11 mouse cellular contexts compared by ENCODE assay signal in genomic region chr12:33236344-33237049, GRCm38 (mm10).
DNase-seq lines count a peak whose midpoint lies in the region; ATAC-seq lines count a peak whose summit lies in the region.
"Had no signal": no experiment of that assay in that cellular context is flagged by ENCODE, and none has a peak within 500 bp of the region (broad histone marks: within the 10 kb centered on the region; RNA-seq: fewer than 3 reads in every experiment).

No protein-coding gene starts in this region.

- intact Hi-C loops in heart, postnatal 10 days (cut with DNase I) = no loop called here

- no peak overlapping the region for H3K9ac ChIP-seq in lung, embryonic 15.5 days
- H3K9ac ChIP-seq in neural tube, embryonic 12.5 days = no peak overlapping the region
- H3K9ac ChIP-seq: heart, embryonic 15.5 days; midbrain, embryonic 15.5 days had no signal

- H3K27me3 ChIP-seq in lung, embryonic 15.5 days = no peaks in the 10 kb centered on the region
- no peaks in the 10 kb centered on the region for H3K27me3 ChIP-seq in neural tube, embryonic 12.5 days (replicated peaks)
- H3K27me3 ChIP-seq: heart, embryonic 15.5 days; midbrain, embryonic 15.5 days had no signal

- peak overlapping the region; percentile 10; the same call in 1 of the 2 replicates for H3K4me2 ChIP-seq in lung, embryonic 15.5 days
- no peak overlapping the region for H3K4me2 ChIP-seq in neural tube, embryonic 12.5 days (replicated peaks)
- H3K4me2 ChIP-seq: heart, embryonic 15.5 days; midbrain, embryonic 15.5 days had no signal

- H3K4me3 ChIP-seq in lung, embryonic 15.5 days = no peak overlapping the region
- no peak overlapping the region for H3K4me3 ChIP-seq in neural tube, embryonic 12.5 days
- H3K4me3 ChIP-seq: heart, embryonic 15.5 days; midbrain, embryonic 15.5 days had no signal

- peaks cover 26% of the 10 kb centered on the region for H3K4me1 ChIP-seq in lung, embryonic 15.5 days
- H3K4me1 ChIP-seq in neural tube, embryonic 12.5 days = peaks cover 15% of the 10 kb centered on the region; the same call in 1 of the 2 replicates
- H3K4me1 ChIP-seq: midbrain, embryonic 15.5 days had no signal

- H3K27ac ChIP-seq in lung, embryonic 15.5 days = peak overlapping the region; percentile 58
- no peak overlapping the region for H3K27ac ChIP-seq in neural tube, embryonic 12.5 days
- H3K27ac ChIP-seq: heart, embryonic 15.5 days; midbrain, embryonic 15.5 days had no signal

- no peaks in the 10 kb centered on the region for H3K9me3 ChIP-seq in lung, embryonic 15.5 days
- no peaks in the 10 kb centered on the region for H3K9me3 ChIP-seq in neural tube, embryonic 12.5 days
- H3K9me3 ChIP-seq: heart, embryonic 15.5 days had no signal

- no peaks in the 10 kb centered on the region for H3K36me3 ChIP-seq in lung, embryonic 15.5 days
- H3K36me3 ChIP-seq in neural tube, embryonic 12.5 days = no peaks in the 10 kb centered on the region
- H3K36me3 ChIP-seq: heart, embryonic 15.5 days; midbrain, embryonic 15.5 days had no signal

- peak; percentile 88 for ATAC-seq in lung, embryonic 15.5 days (ENCODE audit: borderline replicate concordance, extremely low read depth, low FRiP score, low TSS enrichment)
- 0 out of 2 replicates have a peak, but pooled peaks have one; percentile 17 for ATAC-seq in neural tube, embryonic 12.5 days (ENCODE audit: low FRiP score, low read depth)
- ATAC-seq: forebrain, embryonic 14.5 days had no signal

- DNase-seq in heart, adult 8-10 months (ENCODE audit: low spot score) = peak; percentile 28
- no peak for DNase-seq in heart, postnatal 10 days
- DNase-seq in lung, postnatal 25 days (ENCODE audit: low spot score) = no peak
- DNase-seq in ZHBTc4 (ENCODE audit: low read depth, low spot score) = peak; percentile 64
- no peak for DNase-seq in layer of hippocampus, postnatal 10 days (ENCODE audit: low spot score in 2 of 2)
- DNase-seq in cerebellum, adult 18-20 months = no peak

- 40% methylated on average over 11 of the region's 11 CpGs for WGBS in lung, embryonic 15.5 days
- 72% methylated on average over 11 of the region's 11 CpGs for WGBS in neural tube, embryonic 12.5 days

Comparison
In these comparisons a context has a peak if more than half of its experiments do, and no peak if none do; other contexts are left out.
1. DNase-seq: peak in heart, adult 8-10 months (single experiment) and ZHBTc4 (single experiment); none in heart, postnatal 10 days (0 of 2), lung, postnatal 25 days (single experiment), layer of hippocampus, postnatal 10 days (0 of 2) and cerebellum, adult 18-20 months (0 of 2).